Mouse (Mus musculus): ENCODE results near the gene Man1c1.
A peak's percentile ranks its signal among the peaks of the same experiment; 100 is the strongest.

Gene Man1c1

DNA sequence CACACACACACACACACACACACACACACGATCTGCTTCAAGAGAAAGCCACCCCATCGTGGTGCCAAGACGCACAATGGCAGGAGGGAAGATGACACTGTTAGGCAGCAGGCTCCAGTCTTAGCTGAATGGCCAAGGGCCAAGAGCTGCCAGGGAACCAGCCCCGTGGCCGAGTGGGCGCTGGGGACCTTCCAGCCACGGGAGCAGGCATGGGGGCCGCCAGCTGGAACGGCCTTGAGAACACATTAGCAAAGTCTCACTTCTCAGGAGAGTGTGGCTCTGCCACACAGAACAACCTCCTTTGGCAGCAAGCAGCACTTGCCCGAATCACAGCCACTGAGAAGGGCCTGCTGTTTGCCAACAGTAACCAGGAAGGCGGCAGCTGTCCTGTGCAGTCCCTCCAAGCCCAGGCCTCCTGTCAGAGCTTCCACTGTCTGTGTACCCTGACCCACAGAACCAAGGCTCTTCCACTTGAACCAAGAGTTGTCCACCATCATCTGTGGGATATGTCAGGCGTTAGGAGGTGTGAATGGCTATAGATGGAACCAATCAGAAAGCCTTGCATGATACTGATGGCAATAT lies 30.1 kb downstream of the Man1c1 start:
- no peak for DNase-seq

DNA sequence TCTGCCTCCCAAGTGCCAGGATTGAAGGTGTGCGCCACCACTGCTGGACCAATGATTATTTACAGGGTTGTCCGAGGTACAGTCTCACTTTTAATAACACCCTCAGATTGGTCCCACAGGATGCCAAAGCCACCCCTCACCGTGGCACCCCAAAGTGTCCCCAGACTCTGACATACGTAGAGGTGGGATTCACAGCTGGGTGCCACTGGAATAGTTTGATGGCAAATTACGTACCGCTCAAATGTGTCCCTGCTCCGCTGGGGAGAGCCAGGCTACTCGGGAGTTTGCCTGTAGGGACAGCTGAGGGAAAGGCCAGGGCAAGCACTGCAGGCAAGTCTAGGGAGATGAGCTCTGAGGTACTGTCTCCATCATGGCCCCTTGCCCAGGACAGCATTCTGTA lies 30.9 kb downstream of the Man1c1 start:
- DNase-seq = no peak

DNA sequence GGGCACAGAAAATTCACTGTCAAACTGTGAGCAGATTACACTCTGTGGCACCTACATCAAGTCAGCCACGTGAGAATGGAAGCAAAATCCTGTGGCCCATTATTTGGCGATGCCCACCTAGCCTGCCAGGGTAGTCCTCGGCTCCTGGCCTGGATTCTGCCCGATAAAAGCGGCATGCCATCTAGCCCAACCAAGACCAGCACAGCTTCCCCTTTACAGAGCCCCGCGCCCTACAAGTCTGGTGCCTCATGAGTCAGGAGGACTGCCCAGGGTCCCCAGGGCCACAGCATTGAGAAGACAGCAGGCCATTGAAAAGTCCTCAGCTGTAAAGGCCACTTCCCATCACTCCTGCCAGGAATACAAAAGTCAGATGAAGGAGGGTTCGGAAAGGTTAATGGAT lies 31.8 kb downstream of the Man1c1 start:
- DNase-seq = no peak

DNA sequence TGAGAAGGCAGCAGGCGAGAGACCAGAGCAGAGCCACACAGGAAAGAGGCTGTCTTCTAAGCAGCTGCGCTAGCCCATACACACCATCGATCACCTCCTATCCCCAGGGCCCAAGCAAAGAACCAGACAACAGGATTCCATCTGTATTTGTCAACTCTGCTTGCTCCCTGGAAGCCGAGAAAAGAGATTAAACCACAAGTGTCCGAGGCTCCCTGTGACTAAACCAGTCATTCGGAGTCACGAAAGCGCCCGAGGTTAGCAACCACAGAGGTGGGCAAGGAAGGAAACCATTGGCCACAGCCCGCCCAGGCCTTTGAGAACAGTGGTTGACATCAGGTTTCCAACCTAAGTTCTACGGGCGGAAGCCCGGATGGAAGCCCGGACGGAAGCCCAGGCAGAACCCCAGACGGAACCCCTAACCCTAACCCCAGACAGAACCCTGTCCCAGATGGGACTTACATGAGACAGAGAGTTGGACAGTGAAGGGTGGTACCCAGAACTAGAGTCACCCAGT lies 32.4 kb downstream of the Man1c1 start:
- DNase-seq = no peak

DNA sequence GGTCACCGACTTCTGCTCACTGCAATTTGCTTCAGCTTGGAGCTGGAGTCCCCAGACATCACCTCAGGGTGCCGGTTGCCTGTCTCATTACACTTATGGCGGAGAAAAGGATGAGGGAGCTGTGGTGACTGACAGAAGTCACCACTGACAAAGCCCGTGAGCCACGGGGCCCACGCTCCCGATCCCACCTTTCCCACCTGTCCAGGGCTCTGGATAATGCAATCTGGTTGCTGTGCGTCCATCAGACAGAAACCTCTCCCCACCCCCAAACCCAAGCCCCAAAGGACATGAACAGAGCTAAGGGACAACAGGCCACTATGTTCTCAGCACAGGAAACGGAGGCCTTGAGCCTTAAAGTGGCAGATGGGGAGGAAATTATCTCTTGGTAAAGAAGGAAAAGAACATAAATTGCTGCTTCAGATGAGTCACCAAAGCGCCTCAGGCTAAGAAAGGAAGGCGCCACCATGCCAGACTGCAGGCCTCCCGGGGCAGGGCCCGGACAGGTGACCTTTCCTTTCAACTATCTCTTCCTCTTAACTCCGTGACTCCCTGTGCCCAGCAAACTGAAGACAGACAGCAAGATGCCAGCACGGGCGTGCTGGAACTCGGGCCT lies 34.2 kb downstream of the Man1c1 start:
- DNase-seq = peak; percentile 91

DNA sequence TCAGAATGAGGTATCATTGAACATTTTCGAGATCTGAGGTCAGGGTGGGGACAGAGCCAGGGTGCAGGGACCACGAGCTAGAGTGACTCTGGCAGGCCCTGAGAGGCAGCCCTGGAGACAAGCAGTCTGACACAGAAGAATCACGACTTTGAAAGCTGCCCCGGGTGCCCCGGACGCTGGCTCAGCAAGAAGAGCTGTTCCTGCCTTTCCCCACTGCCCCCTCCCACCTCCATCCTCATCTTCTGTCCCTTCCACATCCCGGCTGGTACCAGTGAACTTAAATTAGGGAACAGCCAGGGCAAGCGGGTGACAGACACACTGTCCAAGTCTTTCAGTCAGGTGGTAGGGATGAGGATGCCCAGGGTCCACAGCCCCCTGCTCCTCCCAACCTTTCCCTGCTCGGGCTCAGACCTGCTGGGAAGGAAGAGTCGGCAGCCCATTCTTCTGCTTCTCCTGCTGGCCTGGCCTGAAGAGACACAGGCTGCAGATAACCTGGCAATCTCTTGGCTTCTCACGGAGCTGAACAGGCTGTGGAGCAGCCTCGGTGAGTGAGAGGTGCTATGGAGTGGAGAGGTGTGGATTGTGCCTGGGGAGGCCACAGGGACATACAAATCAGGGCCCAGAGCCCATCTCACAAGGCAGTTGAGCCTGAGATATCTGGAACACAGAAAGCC lies 35.6 kb downstream of the Man1c1 start:
- no peak for DNase-seq

DNA sequence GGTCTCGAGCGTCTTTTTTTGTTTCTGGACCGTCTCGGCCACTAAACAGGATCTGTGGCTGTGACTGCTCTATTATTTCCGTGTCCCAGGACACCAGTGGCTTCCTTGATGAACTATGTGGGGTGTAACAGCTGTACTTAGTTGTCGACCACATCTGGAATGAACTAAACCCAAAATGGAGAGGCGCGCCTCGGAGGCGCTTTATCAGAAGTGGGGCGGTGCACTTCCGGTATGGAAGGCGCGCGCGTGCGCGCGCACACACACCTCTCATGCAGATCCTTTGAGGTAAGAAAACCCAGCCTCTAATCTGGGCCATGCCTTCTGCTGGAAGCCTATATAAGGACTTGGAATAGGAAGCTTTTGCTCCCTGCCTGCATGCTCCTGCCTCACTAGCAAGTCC lies 37.7 kb downstream of the Man1c1 start:
- DNase-seq = no peak

DNA sequence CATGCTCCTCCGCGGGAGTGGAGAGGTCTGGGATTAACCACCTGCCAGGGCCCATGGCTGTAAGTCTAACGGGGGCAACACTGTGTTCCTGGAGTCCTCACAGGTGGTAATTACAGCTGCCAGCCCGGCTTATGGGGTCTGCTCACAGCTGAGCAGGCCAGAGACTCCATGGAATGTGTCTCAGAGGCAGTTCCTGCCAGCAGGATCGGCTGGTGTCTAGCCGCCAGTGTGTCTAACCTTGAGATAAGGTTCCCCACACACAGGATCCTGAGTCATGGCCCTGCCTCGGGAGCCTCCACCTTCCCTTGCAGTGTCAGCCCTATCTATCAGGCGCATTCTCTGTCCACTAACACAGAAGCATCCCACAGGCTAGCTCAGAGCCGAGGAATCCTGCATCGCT lies 41.0 kb downstream of the Man1c1 start:
- peak; percentile 96 for DNase-seq

DNA sequence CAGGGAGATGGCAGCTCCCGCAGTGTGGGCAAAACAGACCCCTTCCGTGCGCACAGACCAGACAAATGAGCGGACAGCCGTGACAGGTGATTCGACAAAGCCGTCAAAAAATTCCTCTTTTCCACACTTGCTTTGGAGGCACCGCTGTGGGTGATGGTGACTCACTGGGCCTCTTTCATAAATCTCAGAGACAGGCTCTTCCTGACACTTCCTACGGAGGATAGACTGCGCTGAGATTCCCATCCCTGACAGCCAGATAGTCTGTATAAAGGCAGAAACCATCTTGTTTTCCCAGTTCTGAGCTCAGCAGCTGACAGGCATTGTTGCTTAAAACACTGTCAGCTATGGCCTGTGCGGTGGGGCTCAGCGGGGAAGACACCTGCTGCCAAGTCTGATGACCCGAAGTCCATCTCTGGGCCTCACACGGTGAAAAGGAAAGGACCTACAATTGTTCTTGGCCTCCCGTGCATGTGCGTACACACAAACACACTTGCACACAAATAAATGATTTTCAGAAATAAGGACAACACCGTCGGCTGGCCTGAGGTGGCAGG lies 43.4 kb downstream of the Man1c1 start:
- DNase-seq = no peak

DNA sequence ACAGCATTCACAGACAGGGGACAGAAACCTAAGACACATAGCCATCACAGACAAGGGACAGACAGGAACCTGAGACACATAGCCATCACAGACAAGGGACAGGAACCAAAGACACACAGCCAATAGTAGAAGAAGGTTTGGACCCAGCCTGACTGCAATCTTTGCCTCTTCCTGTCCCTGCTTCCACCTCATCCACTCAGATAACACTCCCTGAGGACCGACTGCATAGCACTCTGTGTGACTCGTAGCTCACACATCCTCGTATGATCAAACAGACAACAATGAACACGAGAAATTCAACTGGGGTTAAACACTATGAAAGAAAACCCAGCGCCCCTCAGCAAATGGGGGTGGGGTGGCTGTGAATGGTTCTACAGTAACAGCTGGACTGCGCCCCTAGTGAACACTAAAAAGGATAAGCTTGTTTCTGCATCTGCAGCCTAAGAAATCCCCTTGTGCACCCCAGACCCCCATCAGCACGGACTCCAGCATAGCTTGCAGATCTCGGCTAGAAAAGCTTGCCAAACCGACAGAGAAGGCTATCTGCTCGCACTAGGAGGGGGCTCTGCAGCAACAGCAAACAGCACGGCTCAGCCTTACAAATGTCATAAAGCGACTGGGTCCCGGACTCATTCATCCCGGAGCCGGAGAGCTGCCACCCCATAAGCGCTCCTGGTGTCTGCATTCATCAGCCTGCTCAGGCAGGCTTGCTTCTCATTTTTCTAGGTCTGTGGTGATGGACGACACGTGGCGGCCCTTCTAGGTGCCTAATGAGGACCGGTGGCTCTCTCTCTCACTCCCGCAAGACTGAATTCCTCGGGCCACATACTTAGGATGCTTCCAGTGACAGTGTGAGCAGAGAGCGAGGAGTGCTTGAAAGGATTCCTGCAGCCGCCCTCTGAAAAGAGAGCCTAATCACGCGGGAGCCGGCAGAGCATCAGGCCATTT lies 44.5 kb downstream of the Man1c1 start:
- DNase-seq = peak; percentile 88

DNA sequence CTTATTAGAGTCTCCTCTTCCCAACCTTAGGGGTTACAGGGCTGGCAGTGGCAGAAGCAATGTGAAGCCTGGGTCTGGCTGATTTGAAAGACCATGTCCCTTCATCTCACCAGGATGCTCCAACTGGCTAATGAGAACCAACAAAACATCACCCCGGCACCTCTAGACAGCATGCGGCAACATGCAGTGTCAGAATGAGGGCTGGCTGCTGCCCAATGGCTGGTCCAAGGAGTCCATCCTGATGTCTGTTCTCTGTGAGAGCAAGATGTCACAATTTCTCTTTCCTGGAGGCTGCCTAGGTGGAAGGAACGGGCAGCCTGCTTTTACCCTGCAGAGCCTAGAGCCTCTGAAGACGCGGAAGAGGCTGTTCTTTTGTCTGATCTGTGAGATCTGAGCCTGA lies 46.6 kb downstream of the Man1c1 start:
- DNase-seq = no peak

DNA sequence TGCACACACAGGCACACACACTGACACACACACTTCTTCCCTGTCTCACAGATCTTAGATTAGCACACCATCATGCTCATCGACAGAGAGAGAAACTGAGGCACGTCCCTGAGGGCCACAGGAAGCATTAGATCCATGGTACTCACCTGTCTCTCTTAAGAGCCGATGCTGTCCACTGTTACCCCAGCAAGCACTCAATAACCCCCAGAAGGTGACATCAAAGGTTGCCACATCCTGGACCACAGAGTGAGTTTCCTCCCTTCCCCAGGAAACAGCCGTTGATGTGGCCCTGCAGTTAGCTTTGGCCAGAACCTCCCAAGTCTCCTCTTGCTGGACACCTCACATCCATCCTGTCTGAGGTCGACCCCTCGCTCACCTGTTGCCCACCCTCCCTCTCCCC lies 49.7 kb downstream of the Man1c1 start:
- DNase-seq = no peak

DNA sequence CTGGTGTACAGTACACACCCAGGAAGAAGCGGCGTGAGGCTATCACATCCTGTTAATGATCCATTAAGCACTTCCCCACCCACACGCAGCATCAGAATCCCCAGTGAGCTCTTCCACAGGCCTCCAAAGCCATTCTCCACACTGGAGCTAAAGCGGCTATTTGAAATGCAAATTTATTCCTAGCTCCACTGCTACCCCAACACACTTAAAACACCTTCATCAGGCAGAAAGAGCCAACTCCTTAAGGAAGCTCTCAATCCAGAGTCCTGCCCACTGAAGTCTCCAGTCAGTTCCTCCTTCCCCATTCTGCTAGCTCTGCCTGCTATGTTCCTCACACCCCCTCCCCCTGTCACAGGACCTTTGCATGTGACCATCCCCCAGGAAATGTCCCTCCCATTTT lies 51.4 kb downstream of the Man1c1 start:
- peak; percentile 92 for DNase-seq

DNA sequence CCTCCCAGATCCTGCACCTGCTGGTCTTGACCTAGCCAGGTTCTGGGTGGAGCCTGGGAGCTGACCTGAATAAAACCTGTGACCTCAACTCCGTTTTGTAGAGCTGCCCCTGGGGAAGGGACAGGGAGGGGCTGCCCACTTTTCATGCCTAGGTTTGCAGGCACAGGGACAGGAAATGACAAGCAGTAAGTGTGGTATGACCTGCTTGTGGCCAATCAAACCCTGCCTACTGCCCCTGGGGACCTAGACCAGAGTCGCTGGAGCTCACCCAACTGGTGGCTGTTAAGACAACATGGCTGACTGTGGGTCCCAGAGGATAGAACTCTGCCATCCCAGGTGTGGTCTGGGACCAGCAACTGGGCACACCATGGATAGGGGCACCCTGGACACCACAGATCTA lies 51.9 kb downstream of the Man1c1 start:
- DNase-seq = peak; percentile 93

DNA sequence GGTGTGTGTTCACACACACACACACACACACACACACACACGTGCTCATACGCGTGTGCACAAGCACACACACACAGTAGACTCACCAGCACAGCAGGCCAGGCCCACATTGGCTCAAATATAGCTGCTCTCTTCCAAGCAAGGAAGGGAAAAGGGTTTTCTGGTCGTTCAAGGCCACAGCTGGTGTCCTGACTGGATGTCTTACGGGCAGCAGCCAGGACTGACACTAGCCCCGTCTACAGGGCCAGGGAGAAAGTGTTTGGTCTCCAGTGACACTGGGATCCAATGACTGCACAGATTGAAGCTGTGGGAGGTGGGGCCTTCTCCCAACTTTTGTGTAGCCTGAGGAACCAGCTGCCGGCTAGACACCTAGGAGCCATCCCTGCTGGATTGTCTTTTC lies 52.7 kb downstream of the Man1c1 start:
- DNase-seq = peak; percentile 98

DNA sequence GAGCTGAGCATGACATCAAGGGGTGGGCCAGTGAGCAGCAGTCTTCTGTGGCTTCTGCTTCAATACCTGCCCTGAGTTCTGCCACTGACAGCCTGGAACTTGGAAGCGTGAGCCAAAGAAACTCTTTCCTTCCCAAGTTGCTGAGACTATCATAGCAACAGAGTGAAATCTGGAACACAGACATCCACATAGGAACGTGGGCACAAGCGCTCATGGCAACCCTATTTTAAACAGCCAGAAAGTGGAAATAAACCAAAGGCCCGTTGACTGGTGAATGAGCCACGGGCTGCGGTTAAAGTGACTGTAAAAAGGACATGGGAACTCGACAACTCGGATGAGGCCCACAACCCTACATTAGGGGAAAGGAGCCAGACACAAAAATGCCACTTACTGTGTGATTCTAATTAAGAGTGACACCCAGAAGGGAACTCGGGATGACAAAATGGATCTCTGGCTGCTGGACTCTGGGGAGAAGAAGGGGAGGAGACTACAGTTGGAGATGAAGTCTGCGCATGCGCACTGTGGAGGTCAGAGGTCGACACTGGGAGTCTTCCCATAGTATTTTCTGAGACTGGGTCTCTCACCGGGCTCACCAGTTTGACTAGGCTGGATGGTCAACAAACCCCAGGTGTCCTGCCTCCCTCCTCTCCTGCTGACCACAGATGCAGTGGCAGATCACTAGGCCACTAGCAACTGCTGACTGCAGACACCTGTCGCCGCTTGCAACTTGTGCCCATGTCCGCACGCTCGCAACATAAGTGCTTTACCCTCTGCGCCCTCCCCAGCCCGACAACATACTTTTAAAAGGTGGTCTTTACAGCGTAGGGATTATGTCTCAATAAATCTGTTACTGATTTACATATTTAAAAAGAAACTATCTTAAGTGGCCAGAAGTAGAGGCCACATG lies 58.8 kb downstream of the Man1c1 start:
- no peak for DNase-seq

DNA sequence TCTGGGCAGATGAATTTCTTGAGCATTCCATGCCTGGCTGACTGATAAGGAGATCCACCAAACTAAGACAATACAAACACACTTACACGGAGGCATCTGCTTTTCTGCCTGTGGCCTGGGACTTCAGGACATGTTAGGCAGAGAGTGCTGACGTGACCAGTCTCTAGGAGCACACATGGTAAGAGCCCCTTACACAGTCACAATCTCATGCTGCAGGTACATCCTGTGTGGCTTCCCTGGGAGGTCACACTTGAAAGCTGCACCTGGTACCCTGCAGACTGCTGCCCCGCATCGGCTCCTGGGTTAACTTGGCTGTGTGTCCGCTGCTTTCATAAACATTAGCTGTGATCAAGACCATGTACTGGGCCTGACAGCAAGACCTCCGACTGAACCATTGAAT lies 59.7 kb downstream of the Man1c1 start:
- no peak for DNase-seq

DNA sequence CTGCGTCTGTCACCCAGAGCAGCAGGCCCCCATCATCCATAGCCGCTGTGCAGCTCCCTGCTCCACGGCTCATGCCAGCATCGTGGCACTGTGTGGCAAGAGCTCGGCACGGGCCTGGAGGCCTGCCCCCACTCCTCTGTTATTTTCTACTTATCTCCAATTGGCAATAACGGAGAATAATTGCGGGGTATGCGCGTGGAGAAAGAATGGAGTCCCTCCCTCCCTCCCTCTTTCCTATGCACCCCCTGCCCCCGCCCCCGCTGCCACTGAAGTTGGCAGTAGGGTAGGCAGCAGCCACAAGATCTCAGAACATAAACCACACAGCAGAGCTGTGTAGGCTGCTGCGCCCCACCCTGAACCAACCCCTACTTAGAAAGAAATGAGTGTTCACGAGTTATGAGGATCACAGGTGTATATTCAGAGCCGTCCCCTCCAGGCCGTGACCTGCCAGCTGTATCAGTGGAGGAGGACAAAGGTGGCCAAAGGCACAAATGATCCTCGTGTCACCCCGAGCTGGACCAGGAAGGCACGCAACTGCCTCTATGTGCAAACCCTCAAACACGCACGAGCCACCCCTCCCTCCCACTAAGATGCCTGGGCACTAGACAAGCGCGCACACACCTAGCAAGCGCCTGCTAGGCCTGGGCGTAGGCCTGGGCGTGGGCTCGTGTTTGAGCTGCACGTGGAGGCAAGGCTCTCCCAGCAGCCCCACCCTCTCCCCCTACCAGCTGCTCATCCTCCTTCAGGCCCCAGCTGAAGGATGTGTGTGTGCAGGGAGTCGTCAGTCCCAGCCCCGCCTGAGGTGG lies 62.2 kb downstream of the Man1c1 start:
- DNase-seq = no peak

DNA sequence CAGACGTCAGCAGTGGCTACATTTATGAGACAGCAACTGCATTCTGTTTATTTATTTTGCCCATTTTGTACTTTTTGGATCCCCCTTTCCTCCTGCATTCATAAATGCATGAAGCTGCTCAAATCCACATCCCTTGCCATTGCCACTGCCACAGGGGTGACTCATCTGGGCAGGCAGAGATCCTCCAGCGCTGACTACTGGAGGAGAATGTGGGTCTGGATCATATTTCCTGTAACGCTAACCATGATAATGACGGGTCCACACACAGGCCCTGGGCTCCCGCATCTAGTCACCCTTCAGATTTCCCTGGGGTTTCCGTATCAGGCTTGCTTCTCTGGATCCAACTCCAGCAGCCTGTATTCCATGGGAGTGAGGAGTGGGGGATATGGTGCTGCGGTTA lies 64.8 kb downstream of the Man1c1 start:
- DNase-seq = no peak

DNA sequence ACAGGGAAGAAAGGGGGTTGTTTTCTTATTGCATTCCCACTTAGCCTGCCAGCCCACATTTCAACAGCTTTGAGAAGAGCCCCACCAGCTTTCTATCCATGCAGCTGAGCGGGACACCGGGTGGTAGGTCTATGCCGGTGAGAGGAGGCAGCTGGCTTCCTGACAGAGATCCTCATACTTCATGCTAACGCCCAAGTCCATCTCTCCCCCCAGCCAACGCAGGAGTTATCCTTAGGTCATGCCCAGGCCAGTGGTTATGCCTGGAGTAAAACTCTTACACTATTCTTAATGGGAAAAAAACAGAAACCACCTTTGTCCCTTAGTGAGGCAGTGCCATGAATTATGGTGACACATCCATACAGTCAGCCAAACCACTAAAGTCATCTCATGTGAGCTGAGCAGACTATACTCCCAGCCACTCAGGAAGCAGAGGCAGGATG lies 66.0 kb downstream of the Man1c1 start:
- DNase-seq = peak; percentile 96

DNA sequence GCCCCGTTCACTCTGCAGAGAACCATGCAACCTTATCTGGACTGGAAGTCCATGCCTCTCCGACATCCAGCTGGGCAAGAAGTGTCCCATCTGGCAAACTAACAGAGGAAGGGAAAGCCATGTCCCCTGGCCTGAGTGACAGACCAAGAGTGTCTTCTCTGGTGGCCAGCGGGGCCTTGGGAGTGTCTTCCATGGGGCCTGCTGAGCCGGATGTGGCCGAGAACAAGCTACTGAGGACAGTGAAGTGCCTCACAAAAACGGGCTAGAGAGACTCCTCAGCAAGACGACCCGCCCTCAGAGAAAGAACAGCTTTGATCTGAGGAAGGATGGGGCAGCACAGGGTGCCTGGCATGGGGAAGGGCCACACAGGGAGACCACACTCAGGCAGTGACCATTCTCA lies 67.7 kb downstream of the Man1c1 start:
- peak; percentile 95 for DNase-seq
